Mouse (Mus musculus): ENCODE data around the gene Gm20518. TPM values are rescaled to one million over a fixed set of nuclear protein-coding genes. Genes with fewer than 3 reads are reported as not detected.
A peak's percentile ranks its signal among the peaks of the same experiment; 100 is the strongest.

The Gm20518 gene
- polyA plus RNA-seq (2016; fragmentation: Nextera tagmentation; extraction: Ambion mirVana): 0.34 and 0.44 TPM in 2 replicates

DNA sequence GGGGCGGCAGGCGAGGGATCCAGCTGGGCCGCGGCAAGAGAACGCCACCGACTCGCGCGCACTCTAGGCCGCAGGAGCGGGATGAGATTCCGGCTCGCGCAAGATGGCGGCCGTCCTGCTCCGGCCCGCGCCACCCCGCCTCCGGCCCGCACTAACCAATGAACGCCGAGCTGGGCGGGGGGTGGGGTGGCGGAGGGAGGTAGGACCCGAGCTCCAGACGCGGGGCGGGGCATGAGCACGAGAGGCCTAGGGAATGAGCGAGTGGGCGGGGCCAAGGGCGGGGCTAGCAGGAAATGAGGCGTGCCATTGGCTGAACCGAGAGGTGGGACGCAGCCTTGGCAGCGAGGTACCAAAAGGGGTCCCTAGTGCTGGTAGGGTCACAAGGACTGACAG is at the start of gene Gm20518:
Gene Gm20518 (minus strand): TSS at position 105 of the 393 bp plus-strand sequence.
- no peaks in the 10 kb centered on the region for H3K9me3 ChIP-seq (replicated peaks)
- H3K36me3 ChIP-seq: peaks cover 5% of the 10 kb centered on the region; the same call in 1 of the 2 replicates
- H3K4me1 ChIP-seq: peaks cover 27% of the 10 kb centered on the region
- peak; percentile 100 for DNase-seq (ENCODE audit: low spot score)
- H3K27ac ChIP-seq: peak within 1 kb of the TSS; percentile 97
- under 1% methylated on average over 38 of the region's 38 CpGs for WGBS
- H3K4me3 ChIP-seq: peak within 1 kb of the TSS; percentile 95
- no peaks in the 10 kb centered on the region for H3K27me3 ChIP-seq (ENCODE audit: low read depth, poor library complexity, severe bottlenecking)

DNA sequence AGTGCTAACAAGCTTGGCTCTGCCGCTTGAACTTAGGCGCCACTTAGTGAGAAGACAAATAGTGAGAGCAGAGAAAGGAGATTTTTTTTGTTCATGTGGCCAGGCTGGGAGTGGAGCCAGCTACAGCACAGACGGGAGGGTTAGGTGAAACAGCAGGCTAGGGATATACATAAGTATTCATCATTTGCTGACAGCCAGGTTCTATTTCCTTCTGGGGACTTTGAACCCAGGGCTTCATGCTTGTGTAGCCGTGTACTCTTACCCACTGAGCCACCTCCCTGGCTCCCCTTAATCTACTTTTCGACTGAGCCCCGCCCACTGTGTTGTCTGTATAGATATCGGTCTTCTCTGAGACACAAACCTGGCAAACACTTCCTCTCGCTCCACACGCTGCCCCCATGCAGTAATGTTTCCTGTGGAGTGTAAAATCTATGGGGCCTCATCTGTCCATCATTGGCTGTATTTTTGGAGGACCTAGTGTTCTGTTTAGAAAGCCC is 47.8 kb upstream of the Gm20518 start:
- Histone ChIP-seq H3K4me1 (0 out of 2 replicates have a peak, but pooled peaks cover 2% of the 10 kb centered on the region), H3K36me3 (no peaks in the 10 kb centered on the region), H3K4me3 (no peak overlapping the region), H3K9me3 (replicated peaks) (no peaks in the 10 kb centered on the region), H3K27ac (no peak overlapping the region), H3K27me3 (ENCODE audit: low read depth, poor library complexity, severe bottlenecking) (peaks cover 15% of the 10 kb centered on the region)
- WGBS: 75% methylated on average over 9 of the region's 9 CpGs
- no peak for DNase-seq (ENCODE audit: low spot score)

DNA sequence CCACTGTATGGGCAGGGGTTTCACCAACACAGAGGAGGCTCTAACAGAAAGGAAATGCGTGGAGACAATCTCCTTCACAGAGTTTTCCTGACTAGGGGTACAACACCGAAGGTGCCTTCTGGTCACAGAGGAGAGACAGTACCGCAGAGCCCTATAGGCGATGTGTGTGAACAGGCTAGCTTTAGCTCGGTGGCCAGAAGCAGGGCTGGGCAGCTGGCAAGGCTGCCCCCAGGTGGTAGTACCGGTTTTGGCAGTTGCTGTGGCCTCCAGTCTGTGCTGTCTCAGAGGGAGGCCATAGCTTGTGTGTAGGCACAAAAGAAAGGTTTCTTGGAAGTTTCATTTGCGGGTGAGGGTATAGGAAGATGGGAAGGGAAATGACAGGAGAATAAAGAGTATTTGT is 47.4 kb upstream of the Gm20518 start:
- H3K36me3 ChIP-seq: no peaks in the 10 kb centered on the region
- no peaks in the 10 kb centered on the region for H3K9me3 ChIP-seq (replicated peaks)
- H3K4me3 ChIP-seq: no peak overlapping the region
- H3K27me3 ChIP-seq (ENCODE audit: low read depth, poor library complexity, severe bottlenecking): peaks cover 15% of the 10 kb centered on the region
- 0 out of 2 replicates have a peak, but pooled peaks cover 2% of the 10 kb centered on the region for H3K4me1 ChIP-seq
- WGBS: 10% methylated on average over 7 of the region's 7 CpGs
- DNase-seq (ENCODE audit: low spot score): peak; percentile 73
- H3K27ac ChIP-seq: no peak overlapping the region

DNA sequence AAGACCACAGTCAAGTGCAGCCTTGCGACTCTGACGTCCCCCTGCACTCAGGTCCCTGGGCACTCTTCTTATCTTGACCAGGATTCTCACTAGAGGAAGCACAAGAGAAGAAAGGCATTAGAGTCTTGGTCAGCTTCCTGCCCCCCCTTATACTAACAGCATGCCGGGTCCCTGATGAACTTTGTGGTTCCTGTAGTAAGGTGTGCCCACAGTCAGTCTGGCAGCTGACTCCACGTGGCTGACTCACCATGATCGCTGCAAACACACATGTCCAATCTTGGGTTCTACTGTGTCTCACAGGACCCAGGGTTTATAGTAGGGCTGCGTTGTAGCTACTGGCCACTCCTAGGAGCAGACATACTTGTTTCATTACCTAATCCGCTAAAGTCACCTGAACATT is 46.7 kb upstream of the Gm20518 start:
- no peaks in the 10 kb centered on the region for H3K9me3 ChIP-seq (replicated peaks)
- no peaks in the 10 kb centered on the region for H3K36me3 ChIP-seq
- 81% methylated on average over 7 of the region's 7 CpGs for WGBS
- no peak for DNase-seq (ENCODE audit: low spot score)
- 0 out of 2 replicates have a peak, but pooled peaks cover 2% of the 10 kb centered on the region for H3K4me1 ChIP-seq
- H3K27ac ChIP-seq: no peak overlapping the region
- peaks cover 15% of the 10 kb centered on the region for H3K27me3 ChIP-seq (ENCODE audit: low read depth, poor library complexity, severe bottlenecking)
- no peak overlapping the region for H3K4me3 ChIP-seq

DNA sequence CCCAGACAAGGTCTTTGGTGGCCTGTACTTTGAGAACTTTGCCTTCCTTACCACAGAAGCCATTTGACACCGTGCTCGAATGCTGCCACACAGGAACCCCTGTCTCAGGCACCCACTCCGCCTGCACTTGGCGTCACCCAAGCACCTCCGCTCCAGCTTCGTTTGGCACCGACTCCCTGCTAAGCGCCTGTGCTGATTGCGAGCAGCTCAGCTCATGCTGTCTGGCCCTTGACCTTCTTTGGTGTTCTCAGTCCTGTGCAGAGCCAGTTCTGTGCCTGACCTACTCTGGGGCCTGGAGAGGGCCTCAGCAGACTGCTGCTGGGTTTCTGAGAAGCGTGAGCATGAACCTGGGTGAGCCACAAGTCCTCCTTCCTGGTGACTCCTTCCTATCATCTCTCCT is 45.3 kb upstream of the Gm20518 start:
- Histone ChIP-seq H3K4me1 (0 out of 2 replicates have a peak, but pooled peaks cover 2% of the 10 kb centered on the region), H3K27ac (no peak overlapping the region), H3K4me3 (no peak overlapping the region), H3K36me3 (no peaks in the 10 kb centered on the region), H3K27me3 (ENCODE audit: low read depth, poor library complexity, severe bottlenecking) (peaks cover 15% of the 10 kb centered on the region), H3K9me3 (replicated peaks) (no peaks in the 10 kb centered on the region)
- DNase-seq (ENCODE audit: low spot score): no peak
- 83% methylated on average over 10 of the region's 10 CpGs for WGBS

DNA sequence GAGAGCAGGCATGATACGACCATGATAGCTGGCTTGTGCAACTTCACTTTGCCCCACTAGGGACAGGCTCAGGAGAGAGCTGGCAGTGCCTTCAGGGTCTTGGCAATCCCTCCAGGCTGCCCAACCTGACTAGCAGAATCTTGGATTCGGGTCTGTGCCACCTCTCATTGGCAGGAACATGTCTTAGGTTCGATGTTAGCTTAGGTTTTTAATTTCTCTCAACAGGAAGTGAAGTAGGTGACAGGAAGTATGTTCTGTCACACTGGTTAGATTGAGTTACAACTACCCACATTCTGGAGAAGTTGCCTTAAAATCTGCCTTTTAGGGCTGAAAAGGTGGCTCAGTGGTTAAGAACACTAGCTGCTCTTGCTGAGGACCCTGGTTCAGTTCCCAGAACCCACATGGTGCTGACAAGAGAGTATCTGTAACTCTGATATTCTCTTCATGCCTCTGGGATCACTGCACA is 43.0 kb upstream of the Gm20518 start:
- Histone ChIP-seq H3K4me1 (0 out of 2 replicates have a peak, but pooled peaks cover 2% of the 10 kb centered on the region), H3K27ac (no peak overlapping the region), H3K27me3 (ENCODE audit: low read depth, poor library complexity, severe bottlenecking) (peaks cover 15% of the 10 kb centered on the region), H3K36me3 (no peaks in the 10 kb centered on the region), H3K4me3 (no peak overlapping the region), H3K9me3 (replicated peaks) (no peaks in the 10 kb centered on the region)
- DNase-seq (ENCODE audit: low spot score): no peak
- WGBS: 65% methylated on average over 3 of the region's 3 CpGs

DNA sequence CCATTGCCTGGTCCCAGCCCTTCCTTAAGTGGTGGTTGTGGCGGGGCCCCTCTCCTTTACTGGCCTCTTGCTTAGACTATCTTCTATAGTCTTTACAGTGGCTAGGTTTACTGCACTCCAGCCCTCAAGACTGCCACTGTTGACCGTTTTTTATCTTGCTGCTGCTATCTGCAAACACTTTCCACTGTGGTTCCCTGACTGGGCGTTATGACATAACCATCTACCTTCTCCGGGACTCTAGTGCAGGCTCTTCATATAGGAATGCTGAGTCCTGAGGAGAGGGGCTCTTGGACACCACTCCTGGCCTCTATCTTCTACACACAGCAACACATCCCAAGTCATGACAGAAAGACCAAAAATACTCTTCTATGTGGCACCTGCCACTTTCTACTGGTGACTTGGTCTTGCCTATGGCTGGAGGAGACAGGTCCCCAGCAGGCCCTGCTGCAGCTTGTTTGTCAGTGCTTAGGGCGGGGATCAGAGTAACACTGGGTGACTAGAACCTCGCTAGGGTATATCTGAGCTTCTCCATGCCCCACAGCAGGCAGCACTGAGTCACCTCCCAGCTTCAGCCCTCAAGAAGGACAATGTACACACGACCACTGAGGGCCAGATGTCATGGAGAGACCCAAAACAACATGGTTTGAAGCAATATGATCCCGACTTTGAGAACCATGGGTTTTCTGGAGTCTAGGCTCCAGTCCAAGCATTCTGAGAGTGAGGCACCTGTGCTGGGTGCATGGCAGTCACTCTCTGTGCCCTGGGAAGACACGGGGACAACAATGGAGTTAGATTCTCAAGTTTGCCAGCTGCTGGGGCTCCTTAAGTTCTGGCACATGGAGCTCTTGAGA is 42.3 kb upstream of the Gm20518 start:
- peaks cover 15% of the 10 kb centered on the region for H3K27me3 ChIP-seq (ENCODE audit: low read depth, poor library complexity, severe bottlenecking)

DNA sequence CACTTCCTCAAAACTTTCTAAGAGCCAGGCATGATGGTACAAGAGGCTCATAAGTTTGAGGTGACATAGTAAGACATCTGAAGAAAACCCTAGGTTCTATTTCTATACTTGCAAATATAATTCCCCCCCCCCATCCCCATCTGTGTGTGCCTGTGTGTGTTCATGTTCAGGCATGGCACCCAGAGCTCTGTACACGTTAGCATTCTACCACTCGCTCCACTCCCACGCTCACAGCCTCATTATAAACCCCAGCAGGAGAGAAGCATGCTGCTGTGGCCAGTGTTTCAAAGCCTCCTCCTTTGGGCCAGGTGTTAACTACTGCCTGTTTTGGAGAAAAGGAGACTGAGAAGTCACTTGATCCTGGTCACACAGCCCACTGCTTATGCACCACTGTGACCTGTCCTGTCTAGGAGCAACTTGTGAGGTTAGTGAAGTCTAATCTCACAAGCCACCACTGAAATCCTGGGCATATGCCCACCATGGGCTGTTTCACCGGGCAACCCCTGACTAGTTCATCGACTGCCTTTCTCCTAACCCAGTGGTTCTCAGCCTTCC is 40.5 kb upstream of the Gm20518 start:
- Histone ChIP-seq H3K36me3 (no peaks in the 10 kb centered on the region), H3K27me3 (ENCODE audit: low read depth, poor library complexity, severe bottlenecking) (peaks cover 7% of the 10 kb centered on the region), H3K4me3 (no peak overlapping the region), H3K27ac (no peak overlapping the region), H3K4me1 (peaks cover 19% of the 10 kb centered on the region), H3K9me3 (replicated peaks) (no peaks in the 10 kb centered on the region)
- WGBS: 79% methylated on average over 5 of the region's 5 CpGs
- DNase-seq (ENCODE audit: low spot score): no peak

More for the DNA sequence above, 42.3 kb upstream of the Gm20518 start:
- Histone ChIP-seq H3K9me3 (replicated peaks) (no peaks in the 10 kb centered on the region), H3K36me3 (no peaks in the 10 kb centered on the region), H3K27ac (no peak overlapping the region), H3K4me3 (no peak overlapping the region), H3K4me1 (peaks cover 7% of the 10 kb centered on the region)
- 80% methylated on average over 9 of the region's 9 CpGs for WGBS
- DNase-seq (ENCODE audit: low spot score): no peak

DNA sequence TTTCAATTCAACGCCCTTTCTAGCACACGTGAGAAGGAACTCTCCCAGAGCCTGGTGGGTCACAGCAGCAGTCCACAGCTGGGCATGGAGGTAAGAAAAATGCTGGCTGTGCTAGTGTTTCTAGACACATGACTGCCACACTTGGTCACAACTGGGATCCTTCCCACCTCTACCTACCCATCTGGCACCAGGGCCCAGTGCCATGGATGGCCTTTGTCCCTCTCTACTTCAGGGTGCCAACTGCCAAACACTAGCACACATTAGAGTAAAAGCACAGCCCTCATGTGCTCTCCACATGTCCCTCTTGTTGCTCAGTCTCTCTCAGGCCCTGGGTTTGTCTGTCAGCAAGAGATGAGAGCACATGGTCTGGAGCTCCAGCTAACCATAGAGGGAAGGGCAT is 38.2 kb upstream of the Gm20518 start:
- no peak overlapping the region for H3K4me3 ChIP-seq
- H3K27me3 ChIP-seq (ENCODE audit: low read depth, poor library complexity, severe bottlenecking): no peaks in the 10 kb centered on the region
- DNase-seq (ENCODE audit: low spot score): no peak
- 83% methylated on average over 2 of the region's 2 CpGs for WGBS
- peaks cover 20% of the 10 kb centered on the region for H3K36me3 ChIP-seq
- H3K27ac ChIP-seq: no peak overlapping the region
- H3K9me3 ChIP-seq (replicated peaks): no peaks in the 10 kb centered on the region
- H3K4me1 ChIP-seq: peaks cover 29% of the 10 kb centered on the region

DNA sequence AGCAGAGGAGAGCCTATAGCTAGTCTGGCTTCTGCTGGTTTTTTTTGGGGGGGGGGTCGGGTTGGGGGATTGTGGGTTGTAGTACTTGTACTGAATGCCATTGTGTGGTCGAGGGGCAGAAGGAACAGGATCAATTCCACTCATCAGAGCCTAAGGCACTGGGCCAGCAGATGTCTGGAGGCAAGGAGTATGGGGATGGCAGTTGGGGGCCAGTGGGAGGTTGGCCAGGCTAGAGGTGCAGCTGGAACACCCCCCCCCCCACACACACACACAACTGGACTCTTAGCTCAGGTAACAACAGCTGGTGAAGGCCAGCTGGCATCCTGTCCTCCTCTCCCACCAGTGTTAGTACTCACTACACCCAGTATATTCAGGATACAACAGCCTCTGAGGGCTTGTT is 37.7 kb upstream of the Gm20518 start:
- 37% methylated on average over 2 of the region's 2 CpGs for WGBS
- Histone ChIP-seq H3K9me3 (replicated peaks) (no peaks in the 10 kb centered on the region), H3K27ac (peak overlapping the region; percentile 90), H3K4me3 (peak overlapping the region; percentile 84), H3K4me1 (peaks cover 29% of the 10 kb centered on the region), H3K27me3 (ENCODE audit: low read depth, poor library complexity, severe bottlenecking) (no peaks in the 10 kb centered on the region), H3K36me3 (peaks cover 24% of the 10 kb centered on the region)
- no peak for DNase-seq (ENCODE audit: low spot score)

DNA sequence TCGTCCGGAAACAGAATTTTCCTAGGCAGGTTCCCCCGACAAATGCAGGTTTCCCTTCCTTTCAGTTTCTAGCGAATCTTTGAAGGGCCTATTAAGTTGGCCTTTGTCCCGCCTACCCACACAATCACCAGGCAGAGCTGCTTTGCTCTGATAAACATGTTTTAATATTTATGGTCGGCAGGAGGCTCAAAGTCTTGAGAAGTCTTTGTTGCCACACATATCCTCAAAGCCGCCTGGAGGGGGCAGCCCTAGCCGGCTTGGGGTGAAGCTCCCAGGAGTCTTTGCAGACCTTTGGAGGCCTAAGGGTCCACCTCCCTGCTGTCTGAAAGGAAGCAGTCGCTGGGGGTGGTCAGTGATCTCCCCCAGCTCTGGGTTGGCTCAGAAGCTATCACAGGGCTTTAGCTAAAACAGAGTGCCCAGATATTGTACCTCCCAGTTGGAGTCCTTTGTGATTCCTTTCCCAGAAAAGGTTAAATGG is 37.2 kb upstream of the Gm20518 start:
- 2% methylated on average over 9 of the region's 9 CpGs for WGBS
- peak; percentile 80 for DNase-seq (ENCODE audit: low spot score)

DNA sequence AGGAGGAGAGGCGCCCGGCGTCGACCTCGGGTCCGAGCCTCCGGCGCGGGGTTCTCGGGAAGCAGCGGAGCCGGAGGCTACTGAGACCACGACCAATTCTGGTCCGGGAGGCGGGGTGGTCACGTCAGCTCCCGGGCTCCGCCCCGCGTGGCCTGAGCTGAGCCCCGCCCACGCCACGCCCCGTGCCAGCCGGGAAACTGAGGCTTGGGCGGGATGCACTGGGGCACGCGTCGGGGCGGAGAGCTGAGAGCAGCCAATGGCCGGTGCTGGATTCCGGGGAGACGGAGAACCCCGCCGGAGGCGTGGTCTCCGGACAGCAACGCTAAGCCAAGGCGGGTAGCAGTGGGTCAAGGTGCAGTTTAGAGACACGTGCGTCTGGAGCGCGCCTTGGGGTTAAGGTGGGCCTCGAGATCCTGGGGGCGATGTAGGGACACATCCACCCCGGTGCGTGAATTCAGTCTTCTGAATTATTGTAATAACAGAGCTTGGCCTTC is 36.7 kb upstream of the Gm20518 start, which contains the start of gene Slc25a1:
Gene Slc25a1 (minus strand): TSS at position 133 of the 494 bp plus-strand sequence.
- no peaks in the 10 kb centered on the region for H3K27me3 ChIP-seq (ENCODE audit: low read depth, poor library complexity, severe bottlenecking)
- no peaks in the 10 kb centered on the region for H3K9me3 ChIP-seq (replicated peaks)
- H3K27ac ChIP-seq: peak within 1 kb of the TSS; percentile 90
- H3K4me3 ChIP-seq: peak within 1 kb of the TSS; percentile 84
- peak; percentile 89 for DNase-seq (ENCODE audit: low spot score)
- under 1% methylated on average over 47 of the region's 47 CpGs for WGBS
- peaks cover 30% of the 10 kb centered on the region for H3K4me1 ChIP-seq
- H3K36me3 ChIP-seq: peaks cover 24% of the 10 kb centered on the region

More for the DNA sequence above, 37.2 kb upstream of the Gm20518 start:
- Histone ChIP-seq H3K9me3 (replicated peaks) (no peaks in the 10 kb centered on the region), H3K27me3 (ENCODE audit: low read depth, poor library complexity, severe bottlenecking) (no peaks in the 10 kb centered on the region), H3K36me3 (peaks cover 24% of the 10 kb centered on the region), H3K4me3 (peak overlapping the region; percentile 84), H3K4me1 (peaks cover 29% of the 10 kb centered on the region), H3K27ac (peak overlapping the region; percentile 90)
